Mouse (Mus musculus) stomach, embryonic 15.5 days (tissue): ENCODE measurements around the gene Ap5z1. TPM values are rescaled to one million over a fixed set of nuclear protein-coding genes. Genes with fewer than 3 reads are reported as not detected.
A peak's percentile ranks its signal among the peaks of the same experiment; 100 is the strongest.

Source experiments
- ATAC-seq: fragments of 200-750 bp; cut with Nextera tagmentation; 2 replicates; pipeline ENCODE4 v1.8.0; 2017; ENCODE audit warnings: low read depth, moderate number of reproducible peaks, moderate TSS enrichment; ENCODE audit not compliant: insufficient read depth, low FRiP score
- H3K27ac ChIP-seq: fragments of 300-500 bp; sonication (generic); 2 replicates; pipeline ENCODE4 v1.5.1; 2015; ENCODE audit warnings: mild to moderate bottlenecking, inconsistent platforms
- H3K27me3 ChIP-seq: fragments of 300-500 bp; sonication (generic); replicated peaks from 2 replicates; pipeline ENCODE4 v1.6.1; 2015; ENCODE audit warnings: inconsistent platforms
- H3K36me3 ChIP-seq: fragments of 300-500 bp; sonication (generic); 2 replicates; pipeline ENCODE4 v1.6.1; 2015; ENCODE audit warnings: inconsistent platforms
- H3K4me1 ChIP-seq: fragments of 300-500 bp; sonication (generic); 2 replicates; pipeline ENCODE4 v1.6.1; 2015; ENCODE audit warnings: inconsistent platforms
- H3K4me2 ChIP-seq: fragments of 300-500 bp; sonication (generic); 2 replicates; pipeline ENCODE4 v1.6.1; 2015; ENCODE audit warnings: mild to moderate bottlenecking, inconsistent platforms
- H3K4me3 ChIP-seq: fragments of 300-500 bp; sonication (generic); replicated peaks from 2 replicates; pipeline ENCODE4 v1.5.1; 2015; ENCODE audit warnings: inconsistent platforms
- H3K9ac ChIP-seq: fragments of 300-500 bp; sonication (generic); 2 replicates; pipeline ENCODE4 v1.6.1; 2015; ENCODE audit warnings: inconsistent platforms
- H3K9me3 ChIP-seq: fragments of 300-500 bp; sonication (generic); 2 replicates; pipeline ENCODE4 v1.6.1; 2016; ENCODE audit warnings: inconsistent platforms
- WGBS: fragments of 180-500 bp; shearing (Covaris S2); methylation state at CpG from one replicate; pipeline ENCODE4 v1.1.7; 2015; 5-methylcytosine and 5-hydroxymethylcytosine counted together
- polyA plus RNA-seq: library from polyadenylated mRNA; unstranded; fragments of >200 nt; fragmentation: Nextera tagmentation; extraction: Ambion mirVana; gene quantifications from 2 replicates; pipeline ENCODE4 v1.2.1, GENCODE M21; 2015

The Ap5z1 gene
- polyA plus RNA-seq, 1 experiment from 2014 or later = 8.5 TPM

DNA sequence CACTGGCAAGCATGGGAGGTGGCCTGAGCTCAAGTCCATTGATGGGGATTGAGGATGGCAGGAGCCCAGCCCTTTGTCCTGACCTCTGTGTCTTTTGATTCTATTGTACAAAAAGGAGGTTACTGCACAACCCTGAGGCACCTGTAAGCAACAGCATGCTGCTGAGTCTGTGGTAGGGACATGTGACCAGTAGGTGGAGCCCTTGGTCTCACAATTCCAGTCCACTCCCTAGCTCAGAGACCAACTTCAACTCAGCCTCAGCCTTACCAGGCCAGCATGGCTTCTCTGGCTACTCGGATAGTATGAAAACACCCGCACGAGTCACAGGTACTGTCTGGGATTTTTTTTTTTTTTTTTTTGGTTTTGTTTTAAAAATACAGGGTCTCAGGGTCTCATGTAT lies 38.7 kb downstream of the Ap5z1 start:
- no peak overlapping the region for H3K9ac ChIP-seq
- no peak overlapping the region for H3K4me2 ChIP-seq
- peaks cover 3% of the 10 kb centered on the region; the same call in 1 of the 2 replicates for H3K4me1 ChIP-seq
- no peaks in the 10 kb centered on the region for H3K9me3 ChIP-seq
- no peaks in the 10 kb centered on the region for H3K36me3 ChIP-seq
- H3K27me3 ChIP-seq = no peaks in the 10 kb centered on the region
- WGBS = 3% methylated on average over 3 of the region's 3 CpGs
- H3K27ac ChIP-seq = no peak overlapping the region
- no peak overlapping the region for H3K4me3 ChIP-seq
- ATAC-seq = peak; percentile 80; the same call in 1 of the 2 replicates

- ATAC-seq = no peak
- WGBS = 78% methylated on average over 3 of the region's 3 CpGs
Observed at GRCm38 (mm10) chr5:142504175-142504574, 40.4 kb downstream of the Ap5z1 start.

GRCm38 (mm10) chr5:142505695-142506423 lies 42.1 kb downstream of the Ap5z1 start:
- no peak overlapping the region for H3K4me3 ChIP-seq
- H3K36me3 ChIP-seq = no peaks in the 10 kb centered on the region
- no peak overlapping the region for H3K9ac ChIP-seq
- ATAC-seq = no peak
- no peaks in the 10 kb centered on the region for H3K9me3 ChIP-seq
- H3K27ac ChIP-seq = no peak overlapping the region
- H3K27me3 ChIP-seq = no peaks in the 10 kb centered on the region
- H3K4me1 ChIP-seq = peaks cover 12% of the 10 kb centered on the region; the same call in 1 of the 2 replicates
- no peak overlapping the region for H3K4me2 ChIP-seq
- WGBS = 61% methylated on average over 3 of the region's 3 CpGs

More at GRCm38 (mm10) chr5:142504175-142504574, 40.4 kb downstream of the Ap5z1 start:
- no peak overlapping the region for H3K27ac ChIP-seq
- peaks cover 5% of the 10 kb centered on the region; the same call in 1 of the 2 replicates for H3K4me1 ChIP-seq
- H3K36me3 ChIP-seq = no peaks in the 10 kb centered on the region
- no peak overlapping the region for H3K9ac ChIP-seq
- no peak overlapping the region for H3K4me2 ChIP-seq
- no peaks in the 10 kb centered on the region for H3K9me3 ChIP-seq
- no peak overlapping the region for H3K4me3 ChIP-seq
- H3K27me3 ChIP-seq = no peaks in the 10 kb centered on the region

- no peak for ATAC-seq
- Histone ChIP-seq H3K27me3 (no peaks in the 10 kb centered on the region), H3K36me3 (no peaks in the 10 kb centered on the region), H3K4me1 (0 out of 2 replicates have a peak, but pooled peaks cover 10% of the 10 kb centered on the region), H3K27ac (no peak overlapping the region), H3K4me2 (no peak overlapping the region), H3K9me3 (no peaks in the 10 kb centered on the region), H3K9ac (no peak overlapping the region), H3K4me3 (no peak overlapping the region)
- 32% methylated on average over 15 of the region's 15 CpGs for WGBS
Observed at GRCm38 (mm10) chr5:142509141-142510060, 45.7 kb downstream of the Ap5z1 start.

- WGBS = 67% methylated on average over 7 of the region's 7 CpGs
- no peak for ATAC-seq
- Histone ChIP-seq H3K27me3 (no peaks in the 10 kb centered on the region), H3K4me1 (0 out of 2 replicates have a peak, but pooled peaks cover 10% of the 10 kb centered on the region), H3K4me2 (no peak overlapping the region), H3K4me3 (no peak overlapping the region), H3K36me3 (no peaks in the 10 kb centered on the region), H3K9me3 (no peaks in the 10 kb centered on the region), H3K9ac (no peak overlapping the region), H3K27ac (no peak overlapping the region)
Observed at GRCm38 (mm10) chr5:142510061-142510414, 46.3 kb downstream of the Ap5z1 start.

- WGBS = 79% methylated on average over 4 of the region's 4 CpGs
- Histone ChIP-seq H3K4me2 (no peak overlapping the region), H3K9ac (no peak overlapping the region), H3K27me3 (no peaks in the 10 kb centered on the region), H3K36me3 (no peaks in the 10 kb centered on the region), H3K4me1 (0 out of 2 replicates have a peak, but pooled peaks cover 10% of the 10 kb centered on the region), H3K9me3 (no peaks in the 10 kb centered on the region), H3K27ac (no peak overlapping the region), H3K4me3 (no peak overlapping the region)
- no peak for ATAC-seq
Observed at GRCm38 (mm10) chr5:142512112-142512511, 48.4 kb downstream of the Ap5z1 start.

DNA sequence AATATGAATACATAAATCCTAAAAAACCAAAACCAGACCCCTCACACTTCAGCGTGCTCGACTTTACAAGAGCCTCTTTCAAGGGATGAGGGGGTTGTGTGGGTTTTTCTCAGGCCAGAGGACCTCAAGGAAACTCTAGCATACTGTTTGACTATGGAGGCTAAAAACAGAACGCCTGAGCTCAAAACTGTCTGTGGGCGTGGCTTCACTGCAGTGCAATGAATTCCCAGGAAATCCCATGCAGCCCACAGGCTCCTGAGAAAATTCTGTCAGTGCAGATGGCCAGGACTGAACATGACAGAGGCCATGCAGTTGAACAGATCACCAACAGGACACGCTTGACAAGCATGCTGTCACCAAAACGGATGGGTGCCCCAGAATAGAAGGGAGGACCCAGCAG lies 55.2 kb downstream of the Ap5z1 start:
- no peaks in the 10 kb centered on the region for H3K9me3 ChIP-seq
- H3K27ac ChIP-seq = no peak overlapping the region
- H3K4me3 ChIP-seq = no peak overlapping the region
- WGBS = 51% methylated on average over 6 of the region's 6 CpGs
- no peak overlapping the region for H3K4me2 ChIP-seq
- no peaks in the 10 kb centered on the region for H3K27me3 ChIP-seq
- peak; percentile 18; the same call in 1 of the 2 replicates for ATAC-seq
- H3K9ac ChIP-seq = no peak overlapping the region
- no peaks in the 10 kb centered on the region for H3K4me1 ChIP-seq
- H3K36me3 ChIP-seq = no peaks in the 10 kb centered on the region

GRCm38 (mm10) chr5:142520360-142520759 lies 56.6 kb downstream of the Ap5z1 start:
- no peak for ATAC-seq
- Histone ChIP-seq H3K9me3 (no peaks in the 10 kb centered on the region), H3K4me3 (no peak overlapping the region), H3K4me2 (no peak overlapping the region), H3K36me3 (no peaks in the 10 kb centered on the region), H3K27ac (no peak overlapping the region), H3K9ac (no peak overlapping the region), H3K4me1 (no peaks in the 10 kb centered on the region; the same call in 1 of the 2 replicates), H3K27me3 (no peaks in the 10 kb centered on the region)
- 61% methylated on average over 4 of the region's 4 CpGs for WGBS

GRCm38 (mm10) chr5:142521195-142521866 lies 57.6 kb downstream of the Ap5z1 start:
- no peak overlapping the region for H3K4me3 ChIP-seq
- no peak for ATAC-seq
- H3K4me2 ChIP-seq = no peak overlapping the region
- WGBS = 78% methylated on average over 11 of the region's 11 CpGs
- no peaks in the 10 kb centered on the region for H3K36me3 ChIP-seq
- no peak overlapping the region for H3K9ac ChIP-seq
- H3K4me1 ChIP-seq = no peaks in the 10 kb centered on the region; the same call in 1 of the 2 replicates
- no peak overlapping the region for H3K27ac ChIP-seq
- no peaks in the 10 kb centered on the region for H3K27me3 ChIP-seq
- no peaks in the 10 kb centered on the region for H3K9me3 ChIP-seq

GRCm38 (mm10) chr5:142524711-142525464 lies 61.1 kb downstream of the Ap5z1 start:
- Histone ChIP-seq H3K4me1 (no peaks in the 10 kb centered on the region; the same call in 1 of the 2 replicates), H3K4me3 (no peak overlapping the region), H3K9me3 (no peaks in the 10 kb centered on the region), H3K27ac (peak overlapping the region; percentile 35), H3K9ac (no peak overlapping the region), H3K27me3 (peaks cover 2% of the 10 kb centered on the region; the same call in 1 of the 2 replicates), H3K4me2 (no peak overlapping the region), H3K36me3 (no peaks in the 10 kb centered on the region)
- no peak for ATAC-seq
- 55% methylated on average over 8 of the region's 8 CpGs for WGBS
